Mouse (Mus musculus) erythroid progenitor cell, adult 5-6 weeks (primary cell): ENCODE results near the gene Marc2. TPM values are rescaled to one million over a fixed set of nuclear protein-coding genes. Genes with fewer than 3 reads are reported as not detected.

Experiments
- ATAC-seq: replicated peaks from 2 replicates; pipeline ENCODE4 v1.8.0; 2016; ENCODE audit warnings: moderate number of reproducible peaks, mild to moderate bottlenecking, moderate TSS enrichment, inconsistent platforms; ENCODE audit not compliant: poor library complexity, low FRiP score, severe bottlenecking
- total RNA-seq, 2 experiments: library from RNA; stranded (forward) in 1 of 2; stranded (reverse) in 1 of 2; fragments of 150-400 nt in 1 of 2; fragments of 186-747, 209-891 nt in 1 of 2; gene quantifications; 2 replicates each; pipeline versions ENCODE4 v1.2.3 to v1.2.4; 2015 to 2017; ENCODE audit warnings: low replicate concordance in 2 of 2

The Marc2 gene
- total RNA-seq, 2 experiments from 2014 or later: 10.8 to 93.9 TPM

GRCm38 (mm10) chr1:184771202-184771890 lies 74.9 kb downstream of the Marc2 start:
- peak; percentile 65 for ATAC-seq

DNA sequence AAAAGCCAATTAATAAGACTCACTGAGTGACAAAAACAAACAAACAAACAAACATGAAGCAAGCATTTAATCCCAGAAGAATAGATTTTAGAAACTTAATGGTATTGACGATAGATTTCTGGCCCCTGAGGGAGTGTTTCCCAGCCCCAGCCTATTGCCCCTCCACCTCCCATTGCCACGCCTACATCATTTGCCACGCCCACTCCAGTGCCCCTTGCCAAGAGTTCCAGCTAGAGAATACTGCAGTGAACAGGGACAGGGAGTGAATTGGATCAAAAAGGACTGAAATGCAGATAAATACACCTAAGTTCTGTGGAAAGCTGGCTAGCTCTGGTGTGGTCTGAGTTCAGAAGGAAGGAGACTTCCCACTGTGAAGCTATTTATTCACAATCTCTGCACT lies 82.4 kb downstream of the Marc2 start:
- no peak for ATAC-seq

Other genes starting within 250 kb of the Marc2 start
- 3.8 and 6.1 TPM in 2 replicates for gene Hlx, start 113.8 kb downstream of the Marc2 start, total RNA-seq (2015; ENCODE audit: low replicate concordance)
- gene Hlx, start 113.8 kb downstream of the Marc2 start, total RNA-seq (2017; ENCODE audit: low replicate concordance): 1.9 and 7.3 TPM in 2 replicates
- 1.3 TPM in 1 of 2 replicates, not detected in the other for gene Marc1, start 35.1 kb downstream of the Marc2 start, total RNA-seq (2015; ENCODE audit: low replicate concordance)
- 0.64 TPM in 1 of 2 replicates, not detected in the other for gene Marc1, start 35.1 kb downstream of the Marc2 start, total RNA-seq (2017; ENCODE audit: low replicate concordance)
- gene C130074G19Rik, start 36.8 kb upstream of the Marc2 start, total RNA-seq (2015; ENCODE audit: low replicate concordance): not detected in 2 replicates
- gene C130074G19Rik, start 36.8 kb upstream of the Marc2 start, total RNA-seq (2017; ENCODE audit: low replicate concordance): 0.26 TPM in 1 of 2 replicates, not detected in the other
- not detected in 2 replicates for gene Mark1, start 153.1 kb upstream of the Marc2 start, total RNA-seq (2015; ENCODE audit: low replicate concordance)
- not detected in 2 replicates for gene Mark1, start 153.1 kb upstream of the Marc2 start, total RNA-seq (2017; ENCODE audit: low replicate concordance)